Mouse (Mus musculus) cerebellum, postnatal 25 days (tissue): Measurements from ENCODE around the gene Olfr968.

ENCODE experiments used
- DNase-seq, 2 experiments: peaks; one replicate each; pipeline ENCODE4 v3.0.0; 2021; ENCODE audit warnings: mixed read lengths in 2 of 2

The Olfr968 gene

GRCm38 (mm10) chr9:39783153-39783552 lies at the start of gene Olfr968:
Olfr968 (minus strand) TSS chr9:39783253.
- no peak for DNase-seq

GRCm38 (mm10) chr9:39808560-39808959 lies 25.5 kb upstream of the Olfr968 start, which contains the start of gene Olfr970:
Olfr970 (plus strand) TSS chr9:39808860.
- no peak for DNase-seq

DNA sequence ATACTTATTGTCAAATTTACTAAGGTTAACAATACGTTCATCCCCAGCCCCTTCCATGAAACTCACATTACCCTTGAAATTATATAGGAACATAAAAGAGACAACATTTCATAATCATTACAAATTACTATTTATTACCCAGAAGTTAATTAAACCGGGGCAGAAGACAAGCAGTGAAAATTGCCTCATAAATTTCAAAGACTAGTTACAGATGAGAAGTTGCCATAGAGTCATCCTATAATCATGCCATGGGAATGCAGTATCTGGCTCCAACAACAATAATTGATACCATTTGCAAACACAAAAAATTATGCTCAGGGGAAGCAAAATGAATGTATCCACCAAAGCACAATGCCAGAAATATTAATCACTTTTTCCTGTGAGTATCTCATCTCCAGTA lies 7.5 kb upstream of the Olfr968 start, which contains the start of gene Olfr969:
TSS of gene Olfr969 (plus strand) at position 388 of the 400 bp plus-strand sequence.
- no peak for DNase-seq

DNA sequence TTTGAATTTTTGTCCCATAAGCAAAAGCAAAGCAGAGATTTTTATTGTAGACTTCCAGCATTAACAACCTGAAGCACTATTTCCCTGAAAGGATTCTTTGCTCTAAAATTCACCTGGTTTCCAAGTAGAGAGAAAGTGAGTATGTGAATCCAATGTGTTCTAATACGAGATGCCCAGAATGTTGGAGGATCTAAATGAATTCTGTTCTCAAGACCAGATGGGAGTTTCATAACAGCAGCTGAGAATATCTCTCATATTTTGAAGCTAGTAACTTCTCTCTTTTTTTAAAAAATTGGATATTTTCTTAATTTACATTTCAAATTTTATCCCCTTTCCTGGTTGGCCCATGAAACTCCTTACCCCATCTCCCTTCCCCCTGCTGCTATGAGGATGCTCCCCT lies 36.6 kb downstream of the Olfr968 start:
- no peak for DNase-seq

DNA sequence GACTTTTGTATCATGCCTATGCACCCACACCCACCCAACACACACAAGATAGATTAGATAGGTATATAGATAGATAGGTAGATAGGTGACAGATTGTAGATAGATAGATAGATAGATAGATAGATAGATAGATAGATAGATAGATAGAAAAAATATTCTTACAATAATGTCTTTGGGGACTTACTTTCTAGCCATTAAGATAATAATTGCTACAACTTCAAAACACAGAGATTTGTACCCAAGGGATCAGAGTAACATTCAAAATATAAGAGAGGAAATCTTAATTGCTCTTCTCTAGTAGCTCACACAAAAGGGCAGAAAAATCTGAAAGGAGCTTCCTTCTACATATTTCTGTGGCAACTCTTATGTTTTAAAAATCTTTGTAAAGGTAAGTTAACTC lies 37.1 kb downstream of the Olfr968 start, which contains the start of gene Olfr967:
TSS of gene Olfr967 (plus strand) at position 301 of the 400 bp plus-strand sequence.
- DNase-seq, result no peak

- DNase-seq, result no peak
Measured at GRCm38 (mm10) chr9:39740741-39741140, 42.3 kb downstream of the Olfr968 start.

- DNase-seq, result no peak
Measured at GRCm38 (mm10) chr9:39730678-39731077, 52.4 kb downstream of the Olfr968 start, which contains the start of gene Olfr150. Olfr150 (plus strand) TSS chr9:39730978.
